In the genomic region with DNA sequence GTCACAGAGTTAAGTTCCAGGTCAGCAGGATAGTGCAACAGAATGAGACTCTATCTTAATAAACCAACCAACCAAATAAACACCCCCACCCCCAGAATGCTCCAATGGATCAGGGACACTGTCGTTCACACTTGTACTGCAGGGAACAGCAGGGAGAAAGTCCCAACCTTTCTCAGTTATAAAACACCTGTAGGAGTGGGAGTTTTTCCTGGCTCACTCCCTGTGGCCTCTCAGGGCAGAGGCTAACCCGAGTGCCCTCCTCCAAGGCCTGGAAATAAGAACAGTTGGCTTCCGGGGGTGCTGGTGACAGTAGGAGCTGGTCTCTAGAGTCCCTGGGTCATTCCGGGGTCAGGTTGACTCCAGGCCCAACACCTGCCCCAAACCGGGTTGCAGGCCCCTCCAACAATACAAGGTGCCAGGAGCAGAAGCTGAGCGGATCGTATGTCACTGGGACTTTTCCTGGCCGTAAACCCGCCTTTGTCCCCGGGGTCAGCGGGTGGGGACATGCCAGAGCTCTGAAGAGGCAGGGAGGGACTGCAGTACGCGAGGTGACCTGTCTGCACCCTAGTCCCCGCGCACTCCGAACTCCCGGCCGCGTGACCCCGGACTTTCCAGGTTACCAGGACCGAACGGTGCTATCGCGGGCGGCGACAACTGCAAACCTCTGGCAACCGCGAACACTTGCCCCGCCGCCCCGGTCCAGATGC, we compare ENCODE assay signal across 8 mouse cellular contexts. TPM values are rescaled to one million over a fixed set of nuclear protein-coding genes. Genes with fewer than 3 reads are reported as not detected.
DNase-seq lines count a peak whose midpoint lies in the region; ATAC-seq and TF ChIP-seq lines count a peak whose summit lies in the region.

No protein-coding gene starts in this region.

- TF ChIP-seq CTCF in bone marrow macrophage, adult 2 months (IDR thresholded peaks at IDR 0.05; ENCODE audit: low read depth, low read length): no peak

- ATAC-seq in hindbrain, embryonic 16.5 days: no peak

- no peaks in the 10 kb centered on the region for H3K27me3 ChIP-seq in hindbrain, embryonic 16.5 days (replicated peaks; ENCODE audit: control insufficient read depth, insufficient read depth, low read length)
- H3K27me3 ChIP-seq in megakaryocyte, embryonic 14.5 days (replicated peaks): no peaks in the 10 kb centered on the region

- peak; percentile 70 to 73 for DNase-seq in kidney, adult 8-10 months
- no peak for DNase-seq in kidney, postnatal 4 days
- no peak for DNase-seq in urinary bladder, postnatal 25 days (ENCODE audit: low spot score)
- no peak for DNase-seq in urinary bladder, postnatal 4 days (ENCODE audit: low spot score in 2 of 2)
- DNase-seq in layer of hippocampus, adult 8-10 months (ENCODE audit: low spot score in 2 of 2): no peak

- no peak for TF ChIP-seq POLR2A in bone marrow macrophage, adult 2 months (IDR thresholded peaks at IDR 0.05; ENCODE audit: borderline replicate concordance, low read depth, low read length)

- H3K9ac ChIP-seq in hindbrain, embryonic 16.5 days (ENCODE audit: low read depth, low read length): peak overlapping the region; percentile 79

- peaks cover 31% of the 10 kb centered on the region for H3K4me1 ChIP-seq in bone marrow macrophage, adult 2 months (ENCODE audit: control insufficient read depth, insufficient read depth, low read length)
- H3K4me1 ChIP-seq in hindbrain, embryonic 16.5 days (ENCODE audit: control insufficient read depth, insufficient read depth, low read depth, low read length): peaks cover 9% of the 10 kb centered on the region
- H3K4me1 ChIP-seq in megakaryocyte, embryonic 14.5 days: peaks cover 53% of the 10 kb centered on the region

- H3K9me3 ChIP-seq in hindbrain, embryonic 16.5 days (ENCODE audit: control insufficient read depth, low read length): no peaks in the 10 kb centered on the region
- no peaks in the 10 kb centered on the region for H3K9me3 ChIP-seq in megakaryocyte, embryonic 14.5 days

- peak overlapping the region; percentile 53 for H3K27ac ChIP-seq in bone marrow macrophage, adult 2 months (ENCODE audit: insufficient read depth, low read depth, low read length)
- peak overlapping the region; percentile 62 for H3K27ac ChIP-seq in hindbrain, embryonic 16.5 days (ENCODE audit: low read depth, low read length)

- H3K4me3 ChIP-seq in bone marrow macrophage, adult 2 months (ENCODE audit: insufficient read depth, low read length): peak overlapping the region; percentile 94
- H3K4me3 ChIP-seq in hindbrain, embryonic 16.5 days (ENCODE audit: low read length): peak overlapping the region; percentile 75
- H3K4me3 ChIP-seq in megakaryocyte, embryonic 14.5 days (replicated peaks): peak overlapping the region; percentile 99

- H3K4me2 ChIP-seq in hindbrain, embryonic 16.5 days (ENCODE audit: low read length): peak overlapping the region; percentile 96

- 1% methylated on average over 31 of the region's 31 CpGs for WGBS in hindbrain, embryonic 16.5 days

- H3K36me3 ChIP-seq in hindbrain, embryonic 16.5 days (ENCODE audit: control insufficient read depth, insufficient read depth, low read length): no peaks in the 10 kb centered on the region
- peaks cover 42% of the 10 kb centered on the region for H3K36me3 ChIP-seq in megakaryocyte, embryonic 14.5 days (replicated peaks; ENCODE audit: low read length)

RNA-seq across cellular contexts. Expression of gene Pgpep1, which starts 1.1 kb away (rescaled TPM):
- polyA plus RNA-seq in bone marrow macrophage, adult 2 months (2012; ENCODE audit: insufficient read depth, insufficient read length, missing spikeins): 33.0 and 35.2 TPM in 2 replicates
- 78.3 and 87.6 TPM in 2 replicates for polyA plus RNA-seq in hindbrain, embryonic 16.5 days (2015; fragmentation: Nextera tagmentation; extraction: Ambion mirVana)
- polyA plus RNA-seq in megakaryocyte, embryonic 14.5 days (2012; ENCODE audit: insufficient read depth, low replicate concordance): 10.2 and 10.5 TPM in 2 replicates
- 10 to 100 TPM; 19.8 to 34.7 (median 23.3) TPM for total RNA-seq in layer of hippocampus, adult 8-10 months (2022)

RNA-seq across cellular contexts. Expression of gene Lsm4, which starts 14.0 kb away (rescaled TPM):
- polyA plus RNA-seq in bone marrow macrophage, adult 2 months (2012; ENCODE audit: insufficient read depth, insufficient read length, missing spikeins): 62.3 and 65.9 TPM in 2 replicates
- polyA plus RNA-seq in hindbrain, embryonic 16.5 days (2015; fragmentation: Nextera tagmentation; extraction: Ambion mirVana): 168 and 169 TPM in 2 replicates
- 103 and 569 TPM in 2 replicates for polyA plus RNA-seq in megakaryocyte, embryonic 14.5 days (2012; ENCODE audit: insufficient read depth, low replicate concordance)
- 10 to 100 TPM; 57.1 to 66.2 (median 64.1) TPM for total RNA-seq in layer of hippocampus, adult 8-10 months (2022)

RNA-seq across cellular contexts. Expression of gene Gdf15, which starts 26.8 kb away (rescaled TPM):
- 3.3 and 4.9 TPM in 2 replicates for polyA plus RNA-seq in bone marrow macrophage, adult 2 months (2012; ENCODE audit: insufficient read depth, insufficient read length, missing spikeins)
- 0.11 and 0.48 TPM in 2 replicates for polyA plus RNA-seq in hindbrain, embryonic 16.5 days (2015; fragmentation: Nextera tagmentation; extraction: Ambion mirVana)
- 2.5 and 4.5 TPM in 2 replicates for polyA plus RNA-seq in megakaryocyte, embryonic 14.5 days (2012; ENCODE audit: insufficient read depth, low replicate concordance)
- not detected for total RNA-seq in layer of hippocampus, adult 8-10 months (2022)

RNA-seq across cellular contexts. Expression of gene Jund, which starts 39.7 kb away (rescaled TPM):
- polyA plus RNA-seq in bone marrow macrophage, adult 2 months (2012; ENCODE audit: insufficient read depth, insufficient read length, missing spikeins): 102 and 111 TPM in 2 replicates
- 60.0 and 69.0 TPM in 2 replicates for polyA plus RNA-seq in hindbrain, embryonic 16.5 days (2015; fragmentation: Nextera tagmentation; extraction: Ambion mirVana)
- 972 and 2,520 TPM in 2 replicates for polyA plus RNA-seq in megakaryocyte, embryonic 14.5 days (2012; ENCODE audit: insufficient read depth, low replicate concordance)
- total RNA-seq in layer of hippocampus, adult 8-10 months (2022): 100 to 1,000 TPM; 149 to 190 (median 160) TPM

RNA-seq across cellular contexts. Expression of gene Lrrc25, which starts 43.1 kb away (rescaled TPM):
- 185 and 197 TPM in 2 replicates for polyA plus RNA-seq in bone marrow macrophage, adult 2 months (2012; ENCODE audit: insufficient read depth, insufficient read length, missing spikeins)
- polyA plus RNA-seq in hindbrain, embryonic 16.5 days (2015; fragmentation: Nextera tagmentation; extraction: Ambion mirVana): 1.1 and 1.6 TPM in 2 replicates
- 19.0 and 34.7 TPM in 2 replicates for polyA plus RNA-seq in megakaryocyte, embryonic 14.5 days (2012; ENCODE audit: insufficient read depth, low replicate concordance)
- total RNA-seq in layer of hippocampus, adult 8-10 months (2022): 1 to 10 TPM in 2 of 4 experiments, under 1 TPM in 2; 0.24 to 1.6 (median 1.1) TPM

Comparison
In these comparisons a context has a peak if more than half of its experiments do, and no peak if none do; other contexts are left out.
1. DNase-seq: peak in kidney, adult 8-10 months (2 of 2); none in kidney, postnatal 4 days (0 of 2), urinary bladder, postnatal 25 days (single experiment), urinary bladder, postnatal 4 days (0 of 2) and layer of hippocampus, adult 8-10 months (0 of 2).
2. Peak in every context shown above with its lines, with median percentiles within 50 percentile points of each other: H3K4me3 ChIP-seq.